Mouse (Mus musculus) left cerebral cortex, postnatal 4 days (tissue): ENCODE results near the gene Tbx19. TPM values are rescaled to one million over a fixed set of nuclear protein-coding genes. Genes with fewer than 3 reads are reported as not detected.

ENCODE experiments used
- DNase-seq: peaks from one replicate; pipeline ENCODE4 v3.0.0-alpha.2; 2022
- intact Hi-C: fragments of 180-260 bp; cut with DNase I; formaldehyde crosslinking; loops from one replicate; pipeline ENCODE4 v1.15.1; 2025
- total RNA-seq, 2 experiments: library from RNA; stranded (reverse); gene quantifications; 2 replicates each; pipeline ENCODE4 v1.2.3; 2021

Tbx19 gene
- total RNA-seq, 2 experiments from 2014 or later: not detected

GRCm38 (mm10) chr1:165186491-165186890 is 25.9 kb upstream of the Tbx19 start:
- no peak for DNase-seq
- intact Hi-C loops: no loop called here

DNA sequence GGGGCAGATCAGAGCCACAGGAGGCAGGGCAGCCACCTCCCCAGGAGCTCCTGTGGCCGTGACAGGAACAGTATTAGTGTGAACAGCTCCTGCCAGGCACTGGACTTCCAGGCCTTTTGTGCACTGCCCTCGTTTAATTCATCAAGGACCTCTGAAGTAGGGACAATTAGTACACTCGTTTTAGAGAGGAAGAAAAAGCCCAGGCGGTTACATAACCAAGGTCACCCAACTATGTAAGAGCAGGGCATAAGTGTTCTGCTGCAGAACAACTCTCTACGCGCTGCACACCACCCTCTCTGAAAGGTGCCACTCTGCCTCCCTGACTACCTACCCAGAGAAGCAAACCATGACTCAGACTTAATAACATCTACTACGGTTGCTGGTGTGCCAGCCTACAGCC is 24.5 kb upstream of the Tbx19 start:
- DNase-seq: no peak
- intact Hi-C loops: no loop called here

GRCm38 (mm10) chr1:165184178-165184577 is 23.6 kb upstream of the Tbx19 start:
- intact Hi-C loops: no loop called here
- DNase-seq: no peak

- intact Hi-C loops: no loop called here
- DNase-seq: no peak
Observed at GRCm38 (mm10) chr1:165183400-165183799, 22.8 kb upstream of the Tbx19 start.

GRCm38 (mm10) chr1:165179321-165179720 is 18.7 kb upstream of the Tbx19 start:
- DNase-seq: no peak
- intact Hi-C loops: no loop called here

DNA sequence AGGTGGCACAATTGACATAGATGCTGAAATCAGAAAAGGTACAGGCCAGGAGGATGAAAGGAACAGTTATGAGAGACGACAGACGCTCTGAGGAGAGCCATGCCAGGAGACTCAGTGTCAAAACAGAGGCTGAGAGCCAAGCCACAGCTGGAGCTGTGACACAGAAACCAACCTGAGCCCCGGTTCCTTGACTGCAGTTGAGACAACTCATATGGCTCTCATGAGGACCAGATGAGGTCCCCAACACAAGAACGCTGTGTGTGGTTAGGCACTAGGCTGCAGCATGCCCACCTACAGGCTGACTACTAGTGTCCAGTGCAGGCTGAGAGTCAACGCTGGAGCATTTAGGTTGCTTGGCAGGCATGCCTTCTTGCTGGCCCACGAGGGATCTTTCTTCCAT is 17.5 kb upstream of the Tbx19 start:
- DNase-seq: peak; percentile 15
- intact Hi-C loops: no loop called here

GRCm38 (mm10) chr1:165174059-165174616 is 13.6 kb upstream of the Tbx19 start:
- no peak for DNase-seq
- intact Hi-C loops: no loop called here

GRCm38 (mm10) chr1:165171277-165171676 is 10.7 kb upstream of the Tbx19 start:
- intact Hi-C loops: no loop called here
- no peak for DNase-seq

DNA sequence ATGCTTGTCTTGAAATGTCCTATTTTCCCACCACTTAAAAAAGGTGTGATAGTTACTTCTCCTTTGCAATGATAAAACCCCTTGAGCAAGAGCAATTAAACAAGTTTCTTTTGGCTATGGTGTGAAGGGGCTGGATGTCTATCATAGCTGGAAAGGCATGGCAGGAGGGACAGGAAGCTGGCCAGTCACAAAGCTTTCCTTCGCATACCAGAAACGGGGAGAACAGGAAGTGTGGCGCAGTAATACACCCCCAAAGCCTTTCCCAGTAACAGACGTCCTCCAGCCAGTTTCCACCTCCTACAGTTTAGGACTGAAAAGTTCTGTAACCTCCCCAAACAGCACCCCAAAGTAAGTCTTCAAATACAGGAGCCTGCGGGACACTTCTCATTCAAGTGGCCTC is 9.6 kb upstream of the Tbx19 start:
- intact Hi-C loops: no loop called here
- DNase-seq: no peak

DNA sequence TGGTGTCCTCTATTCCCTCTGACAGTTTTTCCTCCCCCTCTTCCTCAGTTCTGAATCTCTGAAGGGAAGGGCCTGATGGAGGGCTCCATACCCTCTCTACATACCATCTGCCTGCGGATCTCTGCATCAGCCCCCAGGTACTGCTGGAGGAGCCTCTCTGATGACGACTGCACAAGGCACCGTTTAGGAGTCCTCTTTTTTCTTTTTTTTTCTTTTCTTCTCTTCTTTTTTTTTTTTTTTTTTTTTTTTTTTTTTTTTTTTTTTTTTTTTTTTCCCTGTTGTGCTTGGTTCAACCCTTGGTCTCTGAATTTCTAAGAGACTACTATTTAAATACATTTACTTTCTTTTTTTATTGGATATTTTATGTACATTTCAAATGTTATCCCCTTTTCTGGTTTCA is 8.9 kb upstream of the Tbx19 start:
- DNase-seq: no peak
- intact Hi-C loops: no loop called here

DNA sequence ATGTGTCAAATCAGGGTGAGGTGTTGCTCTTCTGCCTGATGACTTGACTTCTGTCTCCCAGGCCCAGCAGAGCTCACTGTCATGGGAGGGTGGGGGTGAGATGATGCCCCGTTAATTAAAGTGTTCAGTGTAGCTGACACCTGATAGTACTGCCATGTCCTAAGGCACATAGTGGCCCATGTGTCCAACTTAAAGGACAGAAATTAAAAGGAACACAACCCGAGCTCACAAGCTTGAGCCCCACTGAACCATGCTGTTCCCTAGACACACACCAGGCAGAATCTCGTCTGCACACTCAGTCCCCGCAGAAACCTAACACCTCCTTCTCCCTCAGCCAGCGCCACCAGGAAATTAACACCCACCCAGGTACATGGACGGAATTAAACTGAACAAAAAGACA is 4.3 kb upstream of the Tbx19 start:
- DNase-seq: no peak
- intact Hi-C loops: no loop called here

- DNase-seq: no peak
- intact Hi-C loops: no loop called here
Observed at GRCm38 (mm10) chr1:165158841-165159240, 1.7 kb downstream of the Tbx19 start.

DNA sequence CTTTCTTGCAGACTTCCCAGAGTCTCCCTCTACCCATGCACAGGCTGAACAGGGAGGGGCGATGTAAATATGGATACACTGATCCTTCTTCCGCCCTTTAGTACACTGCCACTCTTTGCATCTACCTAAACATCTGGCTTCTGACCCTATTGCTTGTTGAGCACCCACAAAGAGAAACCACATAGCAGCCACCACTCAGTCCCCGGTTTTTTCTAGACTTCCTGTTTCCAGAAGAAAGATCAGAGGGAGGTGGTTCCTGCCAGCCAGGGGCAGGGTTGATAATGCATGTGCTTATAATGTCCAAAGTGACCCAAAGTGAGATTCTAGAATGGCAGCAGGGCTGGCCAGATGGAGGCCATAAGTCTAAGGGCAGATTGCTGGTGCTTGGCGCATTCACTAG is 6.4 kb downstream of the Tbx19 start:
- no peak for DNase-seq
- intact Hi-C loops: no loop called here

GRCm38 (mm10) chr1:165151216-165151615 is 9.4 kb downstream of the Tbx19 start:
- intact Hi-C loops: no loop called here

DNA sequence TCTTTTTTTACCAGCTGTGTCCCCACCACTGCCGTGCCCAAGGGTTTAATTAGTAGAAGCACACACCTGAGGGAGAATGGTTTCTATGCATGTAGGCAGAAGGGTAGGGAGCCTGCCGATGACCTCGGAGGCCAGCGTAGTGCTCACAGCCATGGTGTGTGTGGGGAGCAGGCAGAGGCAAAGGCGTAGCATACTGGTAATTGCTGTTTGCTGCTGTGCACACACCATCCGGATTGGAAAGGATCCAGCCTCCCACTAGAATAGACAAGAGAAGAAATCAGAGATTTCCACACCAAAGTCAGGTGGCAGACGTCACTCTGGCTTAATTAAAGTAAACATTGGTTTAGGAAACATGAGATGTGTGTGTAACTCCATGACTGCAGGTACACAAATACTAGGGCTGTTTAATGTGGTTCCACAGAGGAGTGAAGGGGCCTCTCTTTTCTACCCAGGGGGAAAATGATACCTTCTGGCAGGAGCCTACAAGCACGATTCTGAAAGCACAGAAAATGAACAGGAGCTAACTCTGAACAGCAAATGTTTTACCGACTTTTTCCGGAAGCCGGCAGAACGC is 18.1 kb downstream of the Tbx19 start:
- intact Hi-C loops: no loop called here
- DNase-seq: no peak

More at GRCm38 (mm10) chr1:165151216-165151615, 9.4 kb downstream of the Tbx19 start:
- no peak for DNase-seq

DNA sequence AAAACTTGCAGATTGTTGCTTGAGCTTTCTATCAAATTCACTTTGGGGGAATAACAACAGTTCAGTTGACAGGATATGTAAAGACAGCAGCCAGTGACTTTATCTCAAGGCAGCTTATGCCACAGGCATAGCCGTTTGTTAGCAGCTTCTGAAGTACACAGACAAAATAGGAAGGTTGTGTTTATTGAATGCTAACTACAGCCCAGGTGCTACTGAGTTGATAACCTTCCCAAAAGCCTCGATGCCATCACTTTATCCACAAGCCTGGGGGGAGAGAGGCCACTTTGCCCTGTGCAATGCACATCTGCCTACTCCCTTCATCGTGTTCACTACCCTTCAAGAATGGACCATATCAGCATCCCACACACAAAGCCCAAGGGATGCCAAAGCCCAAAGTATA is 20.3 kb downstream of the Tbx19 start:
- DNase-seq: no peak
- intact Hi-C loops: no loop called here

DNA sequence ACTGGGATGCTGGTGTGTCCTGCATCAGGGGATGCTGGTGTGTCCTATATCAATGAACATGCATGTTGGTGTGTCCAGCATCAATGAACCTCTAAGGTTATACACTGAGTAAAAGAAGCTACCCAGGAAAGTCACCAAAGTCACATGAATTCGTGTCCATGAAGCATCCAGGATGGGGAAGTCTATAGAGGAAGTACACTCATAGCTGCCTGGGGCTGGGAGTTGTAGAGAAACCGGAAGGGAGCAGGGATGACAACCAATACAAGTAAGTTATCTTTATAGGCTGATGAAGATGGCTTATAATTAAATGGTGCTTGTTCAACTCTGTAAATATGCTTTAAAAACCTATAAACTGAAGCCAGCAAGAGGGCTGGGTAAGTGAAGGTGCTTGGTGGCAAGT is 26.7 kb downstream of the Tbx19 start:
- DNase-seq: no peak
- intact Hi-C loops: no loop called here

- DNase-seq: no peak
- intact Hi-C loops: no loop called here
Observed at GRCm38 (mm10) chr1:165133279-165133678, 27.3 kb downstream of the Tbx19 start.

DNA sequence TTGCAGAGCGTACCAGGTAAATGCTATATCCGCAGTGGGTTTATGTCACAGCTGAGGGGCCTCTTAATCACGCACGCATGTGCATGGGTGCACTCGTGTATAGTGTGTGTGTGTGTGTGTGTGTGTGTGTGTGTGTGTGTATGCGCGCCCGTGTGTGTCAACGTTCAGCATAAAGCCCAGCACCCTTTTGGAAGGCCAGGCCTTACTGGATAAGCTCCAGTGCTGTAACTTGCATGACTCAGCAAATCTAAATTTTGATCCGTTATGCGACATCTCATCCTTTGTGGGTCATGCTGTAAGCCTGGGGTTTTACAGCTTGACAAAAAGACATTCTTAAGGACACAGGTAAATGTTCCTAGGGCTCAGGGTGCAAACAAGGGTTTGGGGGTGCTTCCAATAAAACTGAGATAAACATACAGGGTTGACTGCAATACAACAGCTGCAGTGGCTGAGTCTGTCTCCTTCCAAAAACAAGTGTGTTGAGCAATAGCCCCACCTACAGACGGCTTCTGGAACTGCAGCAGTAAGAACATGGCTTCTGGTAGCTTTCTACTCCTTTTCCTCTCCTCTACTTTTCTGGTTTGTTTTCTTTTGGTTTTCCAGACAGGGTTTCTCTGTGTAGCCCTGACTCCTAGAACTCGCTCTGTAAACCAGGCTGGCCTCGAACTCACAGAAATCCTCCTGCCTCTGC is 28.2 kb downstream of the Tbx19 start:
- DNase-seq: peak; percentile 72
- intact Hi-C loops: no loop called here

DNA sequence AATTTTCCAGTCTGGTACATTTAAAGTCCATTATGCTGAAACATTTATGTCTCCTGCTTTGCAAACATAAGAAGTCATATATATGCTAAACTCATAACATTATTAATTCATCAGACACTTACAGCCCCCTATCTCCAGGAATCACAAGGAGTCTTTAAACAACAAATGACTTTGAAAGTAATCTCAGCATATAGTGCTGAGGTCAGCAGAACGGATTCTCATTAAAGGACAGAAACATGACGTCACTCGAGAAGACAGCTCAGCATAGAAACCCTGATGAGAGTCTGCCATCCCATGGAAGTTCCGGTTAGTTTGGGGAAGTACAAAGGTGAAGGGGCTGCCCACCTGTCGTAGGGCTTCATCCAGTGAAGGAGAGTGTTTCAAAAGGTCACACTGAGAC is 31.0 kb downstream of the Tbx19 start:
- intact Hi-C loops: no loop called here
- DNase-seq: no peak

DNA sequence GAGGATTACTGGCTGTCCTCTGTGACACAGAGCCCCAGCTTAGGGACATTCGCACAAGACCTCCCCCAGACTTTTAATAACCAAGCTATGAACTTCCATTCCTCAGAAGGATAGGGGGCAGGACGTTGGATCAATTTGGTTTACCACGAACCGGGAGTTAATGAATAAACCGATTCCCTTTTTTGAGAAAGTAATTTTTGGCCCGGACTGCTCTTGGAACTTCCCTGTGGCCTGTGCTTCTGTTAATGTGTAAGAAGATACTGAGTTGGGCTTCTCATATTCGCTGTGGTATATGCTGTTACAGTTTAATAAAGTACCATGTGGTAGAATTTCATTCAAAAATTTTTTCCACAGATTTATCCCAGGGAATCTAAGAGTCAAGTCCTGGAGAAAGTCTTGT is 39.5 kb downstream of the Tbx19 start:
- DNase-seq: no peak
- intact Hi-C loops: loop anchor here (5.0 kb wide), 2 partner anchors 664 to 804 kb away; partner anchors contain the start of gene Atp1b1

GRCm38 (mm10) chr1:165120349-165120898 is 40.1 kb downstream of the Tbx19 start:
- intact Hi-C loops: loop anchor here (5.0 kb wide), 2 partner anchors 663 to 803 kb away; partner anchors contain the start of gene Atp1b1
- DNase-seq: peak; percentile 90
